Mouse (Mus musculus): ENCODE measurements around the gene Bbx. TPM values are rescaled to one million over a fixed set of nuclear protein-coding genes. Genes with fewer than 3 reads are reported as not detected.

Gene Bbx
- polyA plus RNA-seq, 1 experiment from 2014 or later = 43.3 TPM

DNA sequence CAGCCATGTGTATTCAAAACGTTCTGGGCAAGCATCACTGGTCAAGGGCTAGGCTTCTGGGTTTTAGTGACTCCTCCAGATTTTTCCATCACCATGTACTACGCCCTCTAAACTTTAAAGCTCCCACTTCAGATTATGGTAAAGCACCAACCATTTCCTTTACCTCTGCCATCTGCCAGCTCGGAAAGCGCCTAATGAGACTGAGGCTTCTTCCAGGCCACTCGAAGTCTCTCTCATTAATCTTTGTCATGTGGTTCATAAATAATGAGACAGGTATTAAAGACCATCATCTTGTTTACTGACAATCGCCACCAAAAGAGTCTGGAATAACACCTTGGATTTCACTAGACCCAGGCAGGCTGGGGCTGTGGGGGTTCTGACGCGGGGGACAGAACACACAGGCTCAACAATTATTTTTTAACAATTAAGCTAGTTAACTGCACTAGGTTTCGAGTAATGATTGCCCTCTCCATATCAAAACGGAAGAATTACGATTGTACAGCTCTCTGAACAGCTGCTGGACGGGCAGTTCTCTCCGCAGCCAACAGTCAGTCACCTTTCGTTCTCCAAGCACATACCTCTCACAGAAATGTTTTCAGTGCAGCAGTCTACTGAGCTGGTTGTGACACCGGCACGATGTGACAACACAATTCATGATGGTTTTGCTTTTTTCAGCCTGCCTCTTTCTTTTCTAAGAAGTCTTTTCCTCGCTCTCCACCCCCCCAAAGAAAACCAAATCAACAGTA lies 68.6 kb downstream of the Bbx start:
- peak overlapping the region; percentile 52 for H3K4me2 ChIP-seq
- H3K27ac ChIP-seq = peak overlapping the region; percentile 80
- no peaks in the 10 kb centered on the region for H3K27me3 ChIP-seq
- ATAC-seq (ENCODE audit: low FRiP score) = peak; percentile 67; the same call in 1 of the 2 replicates
- H3K36me3 ChIP-seq (replicated peaks) = no peaks in the 10 kb centered on the region
- peak overlapping the region; percentile 38 for H3K4me3 ChIP-seq (replicated peaks)
- H3K9ac ChIP-seq = peak overlapping the region; percentile 44; the same call in 1 of the 2 replicates
- peaks cover 19% of the 10 kb centered on the region for H3K4me1 ChIP-seq
- WGBS = 52% methylated on average over 17 of the region's 17 CpGs
- H3K9me3 ChIP-seq = no peaks in the 10 kb centered on the region

DNA sequence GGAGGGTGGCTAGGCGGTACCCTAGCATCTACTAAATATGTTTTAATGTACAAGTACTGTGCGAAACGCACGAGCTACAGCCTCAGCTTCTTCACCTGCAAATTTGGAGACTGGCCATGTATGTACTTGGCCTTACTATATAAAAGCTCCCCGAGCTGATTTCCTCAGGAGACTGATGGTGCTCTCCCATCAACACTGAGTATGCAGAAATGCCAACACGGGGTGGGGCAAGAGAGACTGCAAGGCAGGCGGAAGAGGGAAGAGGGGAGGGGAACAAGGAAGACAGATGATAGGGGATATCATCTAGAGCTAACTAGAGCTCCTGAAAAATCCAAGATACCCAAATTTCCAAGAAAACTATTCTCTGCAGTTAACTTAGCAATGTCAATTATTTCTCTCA lies 71.6 kb downstream of the Bbx start:
- no peak overlapping the region for H3K4me2 ChIP-seq

DNA sequence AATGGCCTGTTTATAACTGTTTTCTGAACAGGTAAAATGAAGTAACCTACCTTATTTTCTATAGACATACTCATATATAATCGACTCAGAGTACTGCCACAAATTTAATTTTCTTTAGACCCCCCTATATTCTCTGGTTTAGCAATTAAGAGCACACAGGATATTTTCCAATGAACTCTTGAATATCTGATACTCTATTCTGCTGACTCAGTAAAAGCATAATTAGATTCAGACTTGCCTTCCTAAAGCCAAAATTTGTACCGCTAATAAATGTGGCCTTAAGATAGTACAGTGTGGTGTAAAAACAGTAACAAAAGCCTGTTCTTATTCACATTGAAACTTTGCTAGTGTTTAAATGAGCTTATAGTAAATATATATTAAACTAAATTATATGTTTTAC lies 102.5 kb downstream of the Bbx start:
- no peak overlapping the region for H3K27ac ChIP-seq
- H3K27me3 ChIP-seq = no peaks in the 10 kb centered on the region
- H3K9ac ChIP-seq = no peak overlapping the region
- no peaks in the 10 kb centered on the region for H3K9me3 ChIP-seq
- H3K36me3 ChIP-seq (replicated peaks) = no peaks in the 10 kb centered on the region
- H3K4me1 ChIP-seq = no peaks in the 10 kb centered on the region; the same call in 1 of the 2 replicates
- no peak overlapping the region for H3K4me3 ChIP-seq (replicated peaks)
- WGBS = 95% methylated on average over 2 of the region's 2 CpGs
- ATAC-seq (ENCODE audit: low FRiP score) = no peak
- H3K4me2 ChIP-seq = no peak overlapping the region

More for the DNA sequence above, 71.6 kb downstream of the Bbx start:
- no peak for ATAC-seq (ENCODE audit: low FRiP score)
- Histone ChIP-seq H3K36me3 (replicated peaks) (no peaks in the 10 kb centered on the region), H3K27ac (no peak overlapping the region), H3K4me1 (peaks cover 19% of the 10 kb centered on the region), H3K9ac (no peak overlapping the region), H3K27me3 (no peaks in the 10 kb centered on the region), H3K9me3 (no peaks in the 10 kb centered on the region), H3K4me3 (replicated peaks) (no peak overlapping the region)
- 89% methylated on average over 7 of the region's 7 CpGs for WGBS

DNA sequence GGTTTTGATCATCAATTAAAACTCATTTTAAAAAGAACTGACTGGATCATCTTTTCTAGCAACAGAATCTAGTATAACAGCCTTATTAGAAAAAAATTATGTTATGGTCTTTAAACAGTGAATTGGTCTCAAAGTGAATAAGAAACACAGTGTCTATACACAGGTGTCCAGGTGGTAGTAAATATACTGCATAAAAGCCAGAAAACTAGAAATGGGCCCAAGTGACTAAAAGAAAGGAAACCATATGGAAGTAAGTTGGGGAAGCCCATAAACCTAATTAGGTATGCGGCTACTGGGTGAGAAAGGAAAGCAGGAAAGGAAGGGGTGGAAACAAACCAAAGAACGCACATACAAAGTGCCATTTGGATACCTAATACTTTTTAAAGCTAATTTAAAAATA lies 107.4 kb downstream of the Bbx start:
- H3K4me2 ChIP-seq = no peak overlapping the region
- no peaks in the 10 kb centered on the region for H3K36me3 ChIP-seq (replicated peaks)
- H3K27ac ChIP-seq = no peak overlapping the region
- no peak overlapping the region for H3K9ac ChIP-seq
- no peaks in the 10 kb centered on the region for H3K9me3 ChIP-seq
- H3K4me1 ChIP-seq = no peaks in the 10 kb centered on the region; the same call in 1 of the 2 replicates
- 87% methylated on average over 2 of the region's 2 CpGs for WGBS
- no peak for ATAC-seq (ENCODE audit: low FRiP score)
- no peaks in the 10 kb centered on the region for H3K27me3 ChIP-seq
- no peak overlapping the region for H3K4me3 ChIP-seq (replicated peaks)

DNA sequence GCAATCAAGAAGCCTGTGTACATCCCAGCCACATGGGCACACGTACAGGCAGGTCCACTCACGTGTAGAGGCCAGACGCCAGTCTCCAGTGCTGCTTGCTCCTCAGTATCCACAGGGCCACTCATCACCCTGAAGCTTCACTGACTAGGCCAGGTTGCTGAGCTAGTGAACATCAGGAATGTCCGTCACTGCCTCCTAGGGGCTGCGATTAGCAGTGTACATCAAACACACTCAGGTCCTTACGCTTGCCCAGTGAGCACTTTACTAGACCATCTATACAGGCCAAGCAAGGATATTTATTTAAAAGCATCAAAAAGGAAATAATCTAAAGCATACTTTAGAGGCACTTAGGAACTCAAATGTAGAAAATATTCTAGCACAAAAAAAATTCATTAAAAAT lies 107.9 kb downstream of the Bbx start:
- 83% methylated on average over 6 of the region's 6 CpGs for WGBS
- no peak for ATAC-seq (ENCODE audit: low FRiP score)
- no peaks in the 10 kb centered on the region for H3K27me3 ChIP-seq

DNA sequence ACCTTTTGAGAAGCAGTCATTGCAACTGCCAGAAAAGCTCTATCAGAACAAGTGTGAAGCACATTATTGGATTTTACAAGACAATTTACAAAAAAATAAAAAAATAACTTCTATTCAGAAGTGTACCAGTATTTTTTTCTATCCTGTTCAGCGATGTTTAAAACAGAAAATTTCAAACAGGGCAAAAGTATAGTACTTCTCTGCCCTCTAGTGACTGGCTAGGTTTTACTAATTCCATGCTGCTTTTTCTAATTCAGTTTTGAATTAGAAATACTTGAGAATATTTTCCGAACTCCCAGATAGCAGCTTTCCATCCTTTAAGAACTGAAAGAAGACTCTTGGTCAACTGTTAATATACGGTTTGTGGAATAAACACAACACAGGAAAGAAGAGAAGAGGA lies 110.8 kb downstream of the Bbx start:
- H3K36me3 ChIP-seq (replicated peaks) = no peaks in the 10 kb centered on the region
- no peak overlapping the region for H3K27ac ChIP-seq
- no peak overlapping the region for H3K4me3 ChIP-seq (replicated peaks)
- no peak overlapping the region for H3K9ac ChIP-seq
- no peak for ATAC-seq (ENCODE audit: low FRiP score)
- no peaks in the 10 kb centered on the region; the same call in 1 of the 2 replicates for H3K4me1 ChIP-seq
- no peaks in the 10 kb centered on the region for H3K9me3 ChIP-seq
- WGBS = 93% methylated on average over 3 of the region's 3 CpGs
- no peak overlapping the region for H3K4me2 ChIP-seq
- H3K27me3 ChIP-seq = no peaks in the 10 kb centered on the region

More for the DNA sequence above, 107.9 kb downstream of the Bbx start:
- Histone ChIP-seq H3K27ac (no peak overlapping the region), H3K9me3 (no peaks in the 10 kb centered on the region), H3K9ac (no peak overlapping the region), H3K36me3 (replicated peaks) (no peaks in the 10 kb centered on the region), H3K4me3 (replicated peaks) (no peak overlapping the region), H3K4me2 (no peak overlapping the region), H3K4me1 (no peaks in the 10 kb centered on the region; the same call in 1 of the 2 replicates)

DNA sequence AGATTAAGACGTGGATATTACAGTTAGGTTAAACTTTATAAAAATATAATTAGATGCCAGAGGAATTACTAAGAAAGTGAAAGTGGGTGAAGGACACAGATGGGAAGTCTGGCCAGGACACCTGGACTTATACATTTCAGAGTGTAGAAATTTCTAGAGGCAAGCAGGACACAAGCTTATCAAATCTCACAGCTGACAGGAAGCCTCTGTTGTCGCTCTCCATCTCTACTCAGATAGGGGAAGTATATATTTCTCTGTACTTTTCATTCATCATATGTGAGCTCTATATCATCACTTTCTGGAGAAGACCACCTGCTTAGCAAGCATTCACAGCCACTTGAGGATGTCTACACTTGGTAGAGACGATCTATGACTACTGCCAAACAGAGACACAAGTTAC lies 113.9 kb downstream of the Bbx start:
- Histone ChIP-seq H3K4me3 (replicated peaks) (no peak overlapping the region), H3K9me3 (no peaks in the 10 kb centered on the region), H3K36me3 (replicated peaks) (no peaks in the 10 kb centered on the region), H3K27ac (no peak overlapping the region), H3K27me3 (no peaks in the 10 kb centered on the region), H3K4me2 (no peak overlapping the region), H3K9ac (no peak overlapping the region), H3K4me1 (no peaks in the 10 kb centered on the region; the same call in 1 of the 2 replicates)
- ATAC-seq (ENCODE audit: low FRiP score) = no peak
- WGBS = 94% methylated on average over 3 of the region's 3 CpGs

DNA sequence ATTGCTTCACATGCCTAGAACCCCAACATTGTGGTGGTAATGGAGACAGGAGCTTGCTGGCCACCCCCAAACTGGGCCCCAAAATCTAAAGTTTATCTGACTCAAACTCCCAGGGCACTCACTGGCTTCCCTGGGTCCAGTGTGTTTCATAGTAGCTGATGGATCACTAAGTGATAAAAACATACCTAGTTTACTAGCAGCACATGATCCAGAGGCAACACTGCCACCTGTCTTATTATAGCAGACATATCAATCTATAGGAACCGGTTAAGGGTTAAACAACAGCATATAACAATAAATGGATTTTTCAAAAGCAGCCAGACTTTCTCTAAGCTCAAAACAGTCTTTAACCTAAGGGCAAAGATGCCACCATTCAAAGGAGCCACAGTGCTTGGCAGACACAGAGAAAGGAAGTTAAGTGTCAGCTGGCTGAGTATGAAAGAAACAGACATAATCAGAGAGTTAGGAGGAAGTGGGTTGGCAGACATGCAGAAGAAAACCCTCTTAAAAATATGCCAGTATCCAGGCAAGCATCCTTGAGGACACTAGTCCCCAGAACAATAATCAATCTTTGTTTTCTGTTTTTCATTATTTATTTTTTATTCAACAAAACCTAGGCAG lies 116.7 kb downstream of the Bbx start:
- no peak overlapping the region for H3K27ac ChIP-seq
- H3K36me3 ChIP-seq (replicated peaks) = no peaks in the 10 kb centered on the region
- ATAC-seq (ENCODE audit: low FRiP score) = no peak
- no peaks in the 10 kb centered on the region; the same call in 1 of the 2 replicates for H3K4me1 ChIP-seq
- H3K4me3 ChIP-seq (replicated peaks) = no peak overlapping the region
- H3K9me3 ChIP-seq = no peaks in the 10 kb centered on the region
- no peak overlapping the region for H3K4me2 ChIP-seq
- 78% methylated on average over 1 of the region's 1 CpGs for WGBS
- H3K9ac ChIP-seq = no peak overlapping the region
- no peaks in the 10 kb centered on the region for H3K27me3 ChIP-seq

DNA sequence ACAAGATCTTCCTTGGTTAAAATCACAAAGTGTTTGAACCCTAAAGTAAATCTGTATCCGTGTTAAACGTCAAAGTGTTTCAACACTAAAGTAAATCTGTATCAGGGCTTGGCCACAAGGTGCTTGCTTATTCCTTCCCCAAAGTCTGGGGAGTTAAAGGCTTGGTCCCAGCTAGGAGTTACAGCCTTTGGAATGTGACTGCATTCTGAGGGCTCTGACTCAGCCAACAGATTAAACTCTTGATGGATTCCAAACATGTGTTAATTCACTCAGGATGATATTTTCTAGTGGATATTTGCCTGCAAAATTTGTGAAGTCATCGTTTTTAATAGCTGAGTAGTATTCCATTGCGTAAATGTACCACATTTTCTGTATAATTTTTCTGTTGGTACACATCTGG lies 120.6 kb downstream of the Bbx start:
- 93% methylated on average over 4 of the region's 4 CpGs for WGBS
- H3K4me3 ChIP-seq (replicated peaks) = no peak overlapping the region
- no peaks in the 10 kb centered on the region; the same call in 1 of the 2 replicates for H3K4me1 ChIP-seq
- no peak overlapping the region for H3K27ac ChIP-seq
- no peak overlapping the region for H3K9ac ChIP-seq
- no peaks in the 10 kb centered on the region for H3K27me3 ChIP-seq
- H3K9me3 ChIP-seq = no peaks in the 10 kb centered on the region
- ATAC-seq (ENCODE audit: low FRiP score) = no peak
- H3K4me2 ChIP-seq = no peak overlapping the region
- no peaks in the 10 kb centered on the region for H3K36me3 ChIP-seq (replicated peaks)

DNA sequence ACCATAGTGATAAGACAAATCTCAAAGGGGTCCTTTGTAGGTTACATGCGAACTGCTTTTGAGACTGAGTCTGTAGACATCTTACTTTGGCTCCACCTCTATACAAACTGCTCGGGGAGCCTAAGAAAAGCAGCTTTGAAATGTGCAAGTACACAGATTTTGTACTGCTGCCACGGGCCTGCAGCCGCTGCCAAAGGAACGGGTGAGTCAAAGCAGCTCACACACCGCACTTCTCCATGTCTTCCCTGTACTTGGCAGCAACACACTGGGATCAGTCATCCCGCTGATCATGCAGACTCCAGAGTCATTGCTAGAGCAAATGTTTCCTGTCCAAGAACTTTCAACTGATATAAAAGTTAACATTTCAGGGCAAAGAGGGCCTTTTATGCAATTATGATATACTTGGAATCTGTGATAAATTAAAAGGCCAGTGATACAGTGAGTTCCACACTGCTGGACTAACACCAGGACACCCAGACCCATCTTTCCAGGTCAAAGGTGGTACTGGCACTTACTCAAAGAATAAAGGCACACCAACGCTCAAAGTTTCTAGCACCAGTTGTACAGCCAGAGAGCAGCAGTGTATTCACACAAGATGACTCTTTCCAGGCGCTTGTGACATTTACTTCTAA lies 122.7 kb downstream of the Bbx start:
- no peak overlapping the region for H3K4me2 ChIP-seq
- H3K4me1 ChIP-seq = no peaks in the 10 kb centered on the region
- no peaks in the 10 kb centered on the region for H3K27me3 ChIP-seq
- H3K9me3 ChIP-seq = no peaks in the 10 kb centered on the region
- 83% methylated on average over 9 of the region's 9 CpGs for WGBS
- no peak overlapping the region for H3K9ac ChIP-seq
- ATAC-seq (ENCODE audit: low FRiP score) = no peak
- no peak overlapping the region for H3K4me3 ChIP-seq (replicated peaks)
- H3K36me3 ChIP-seq (replicated peaks) = no peaks in the 10 kb centered on the region
- H3K27ac ChIP-seq = no peak overlapping the region; the same call in 1 of the 2 replicates

DNA sequence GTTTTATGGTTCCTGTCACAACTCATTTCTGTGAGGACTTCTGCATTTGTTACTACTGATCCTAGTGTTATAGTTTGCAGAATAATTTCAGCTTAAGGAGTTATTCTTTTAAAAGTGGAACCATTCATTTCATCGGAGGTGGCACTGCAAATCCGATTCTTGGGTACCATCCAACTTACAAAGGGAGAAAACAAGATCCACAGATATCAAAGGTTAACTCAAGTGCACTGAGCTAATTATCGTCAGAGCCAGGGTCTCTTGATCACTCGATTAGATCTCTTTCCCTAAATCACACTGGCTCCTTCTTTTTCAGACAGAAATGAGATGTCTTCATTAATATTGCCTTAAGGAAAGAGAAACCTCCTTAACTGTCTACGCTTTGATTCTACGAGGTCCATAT lies 123.9 kb downstream of the Bbx start:
- no peak for ATAC-seq (ENCODE audit: low FRiP score)
- Histone ChIP-seq H3K4me2 (no peak overlapping the region), H3K27ac (no peak overlapping the region), H3K4me1 (no peaks in the 10 kb centered on the region), H3K9me3 (no peaks in the 10 kb centered on the region), H3K4me3 (replicated peaks) (no peak overlapping the region), H3K36me3 (replicated peaks) (no peaks in the 10 kb centered on the region), H3K9ac (no peak overlapping the region), H3K27me3 (no peaks in the 10 kb centered on the region)
- 80% methylated on average over 6 of the region's 6 CpGs for WGBS

DNA sequence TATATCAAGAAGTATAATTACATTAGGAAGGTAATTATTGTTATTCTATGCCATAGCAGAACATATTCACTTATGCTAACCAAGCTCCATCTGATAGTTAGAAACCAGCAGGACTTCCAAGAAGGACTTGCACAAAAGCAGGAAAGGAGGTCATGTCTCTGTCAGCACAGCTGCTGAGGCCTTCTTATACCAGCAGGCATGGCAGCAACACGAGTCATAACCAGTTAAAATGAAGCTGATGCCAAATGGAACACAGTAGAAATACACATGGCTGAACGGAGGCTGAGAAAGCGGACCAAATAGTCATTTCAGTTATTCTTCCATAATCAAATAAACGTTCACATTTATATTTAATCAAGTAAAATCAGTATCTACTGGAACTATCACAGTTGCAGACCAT lies 125.0 kb downstream of the Bbx start:
- ATAC-seq (ENCODE audit: low FRiP score) = no peak
- no peak overlapping the region for H3K4me3 ChIP-seq (replicated peaks)
- no peaks in the 10 kb centered on the region for H3K4me1 ChIP-seq
- H3K9me3 ChIP-seq = no peaks in the 10 kb centered on the region
- H3K27ac ChIP-seq = no peak overlapping the region
- no peak overlapping the region for H3K4me2 ChIP-seq
- no peaks in the 10 kb centered on the region for H3K36me3 ChIP-seq (replicated peaks)
- no peaks in the 10 kb centered on the region for H3K27me3 ChIP-seq
- H3K9ac ChIP-seq = no peak overlapping the region
- WGBS = 92% methylated on average over 4 of the region's 4 CpGs

All from forebrain, embryonic 12.5 days (tissue).